Comparison of ENCODE assay signal across 17 mouse cellular contexts in the genomic region with DNA sequence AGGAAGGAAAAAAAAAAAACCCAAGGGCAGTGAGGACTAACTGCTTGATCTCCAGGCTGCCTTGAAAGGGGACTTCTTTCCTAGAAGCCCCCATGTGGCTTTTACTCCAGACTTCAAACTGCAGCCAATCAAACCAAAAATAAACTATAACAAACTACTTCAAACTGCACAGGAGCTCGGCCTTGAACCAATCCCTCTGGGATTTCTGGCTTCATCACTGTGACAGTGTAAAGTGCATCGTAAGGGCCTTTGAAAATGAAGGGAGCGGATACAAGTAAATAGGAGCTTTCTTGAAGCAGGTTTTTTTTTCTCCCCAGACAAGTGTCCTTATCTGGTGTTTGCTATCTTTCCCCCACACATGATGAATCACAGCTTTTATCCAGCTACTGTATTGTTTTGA. TPM values are rescaled to one million over a fixed set of nuclear protein-coding genes. Genes with fewer than 3 reads are reported as not detected.
"Had no signal": no experiment of that assay in that cellular context is flagged by ENCODE, and none has a peak within 500 bp of the region (broad histone marks: within the 10 kb centered on the region; RNA-seq: fewer than 3 reads in every experiment).

No protein-coding gene starts in this region.

- H3K9ac ChIP-seq: liver, embryonic 12.5 days; liver, embryonic 14.5 days; lung, embryonic 14.5 days; midbrain, embryonic 12.5 days; neural tube, embryonic 12.5 days; stomach, embryonic 15.5 days had no signal

- H3K4me2 ChIP-seq: liver, embryonic 12.5 days; lung, embryonic 14.5 days; midbrain, embryonic 12.5 days; neural tube, embryonic 12.5 days; stomach, embryonic 15.5 days had no signal

- H3K27me3 ChIP-seq: liver, embryonic 12.5 days; midbrain, embryonic 12.5 days; neural tube, embryonic 12.5 days; stomach, embryonic 15.5 days had no signal

- H3K27ac ChIP-seq: liver, embryonic 12.5 days; liver, embryonic 14.5 days; midbrain, embryonic 12.5 days; neural tube, embryonic 12.5 days; stomach, embryonic 15.5 days; stomach, postnatal 0 days had no signal

- ATAC-seq: liver, embryonic 12.5 days had no signal

- H3K9me3 ChIP-seq: liver, embryonic 12.5 days; midbrain, embryonic 12.5 days; neural tube, embryonic 12.5 days; stomach, embryonic 15.5 days had no signal

- H3K4me3 ChIP-seq: liver, embryonic 12.5 days; midbrain, embryonic 12.5 days; neural tube, embryonic 12.5 days; stomach, embryonic 15.5 days had no signal

- DNase-seq: lung, adult 18-20 months; lung, embryonic 14.5 days; lung, postnatal 10 days; lung, postnatal 4 days; right cerebral cortex, postnatal 14 days; thymus, adult 2 months; thymus, postnatal 25 days; thymus, postnatal 4 days had no signal

- H3K4me1 ChIP-seq: liver, embryonic 12.5 days; midbrain, embryonic 12.5 days; neural tube, embryonic 12.5 days; stomach, embryonic 15.5 days had no signal

- H3K36me3 ChIP-seq: liver, embryonic 12.5 days; midbrain, embryonic 12.5 days; neural tube, embryonic 12.5 days; stomach, embryonic 15.5 days had no signal

RNA-seq across cellular contexts. Expression of a gene that starts 22.0 kb away (rescaled TPM):
- total RNA-seq: megakaryocyte, adult 5-6 weeks; megakaryocyte-erythroid progenitor cell, adult 5-6 weeks had no signal
- polyA plus RNA-seq: liver, embryonic 16.5 days had no signal
